Mouse (Mus musculus) cerebellum, postnatal 25 days (tissue): ENCODE results near the gene Ctu2.

ENCODE experiments used
- DNase-seq, 2 experiments: peaks; one replicate each; pipeline ENCODE4 v3.0.0; 2021; ENCODE audit warnings: mixed read lengths in 2 of 2

Ctu2 gene

GRCm38 (mm10) chr8:122475580-122476320, at the start of gene Ctu2, which contains the start of gene Rnf166:
Gene Ctu2 (plus strand): TSS chr8:122476143.
Gene Rnf166 (minus strand): TSS chr8:122476064.
- DNase-seq, result peak; percentile 96 to 97

- DNase-seq, result no peak
Measured at GRCm38 (mm10) chr8:122426145-122426544, 49.8 kb upstream of the Ctu2 start.

- DNase-seq, result no peak
Measured at GRCm38 (mm10) chr8:122427607-122428006, 48.3 kb upstream of the Ctu2 start.

- DNase-seq, result no peak
Measured at GRCm38 (mm10) chr8:122428163-122428562, 47.8 kb upstream of the Ctu2 start.

- no peak for DNase-seq
Measured at GRCm38 (mm10) chr8:122430058-122430636, 45.8 kb upstream of the Ctu2 start.

GRCm38 (mm10) chr8:122430646-122431045, 45.3 kb upstream of the Ctu2 start:
- no peak for DNase-seq

GRCm38 (mm10) chr8:122431694-122432442, 44.1 kb upstream of the Ctu2 start:
- no peak for DNase-seq

GRCm38 (mm10) chr8:122432443-122433268, 43.3 kb upstream of the Ctu2 start, which contains the start of gene Cyba:
Gene Cyba (minus strand): TSS chr8:122432930.
- peak; percentile 29 to 35 for DNase-seq

- no peak for DNase-seq
Measured at GRCm38 (mm10) chr8:122433269-122433905, 42.6 kb upstream of the Ctu2 start.

- no peak for DNase-seq
Measured at GRCm38 (mm10) chr8:122435375-122435774, 40.6 kb upstream of the Ctu2 start.

- DNase-seq, result no peak
Measured at GRCm38 (mm10) chr8:122436146-122436545, 39.8 kb upstream of the Ctu2 start.

GRCm38 (mm10) chr8:122436586-122437125, 39.3 kb upstream of the Ctu2 start:
- no peak for DNase-seq

GRCm38 (mm10) chr8:122437708-122438331, 38.1 kb upstream of the Ctu2 start:
- no peak for DNase-seq

- DNase-seq, result peak; percentile 84
Measured at GRCm38 (mm10) chr8:122439336-122439735, 36.6 kb upstream of the Ctu2 start.

- DNase-seq, result peak in 1 of 2 experiments; percentile 36
Measured at GRCm38 (mm10) chr8:122441326-122441725, 34.6 kb upstream of the Ctu2 start.

- DNase-seq, result no peak
Measured at GRCm38 (mm10) chr8:122442356-122442755, 33.6 kb upstream of the Ctu2 start.

GRCm38 (mm10) chr8:122442781-122443180, 33.2 kb upstream of the Ctu2 start:
- DNase-seq, result no peak

GRCm38 (mm10) chr8:122443262-122444006, 32.5 kb upstream of the Ctu2 start, which contains the start of gene Mvd:
Gene Mvd (minus strand): TSS chr8:122443422.
- peak; percentile 99 for DNase-seq

GRCm38 (mm10) chr8:122444058-122444748, 31.7 kb upstream of the Ctu2 start:
- peak; percentile 76 to 80 for DNase-seq

- DNase-seq, result no peak
Measured at GRCm38 (mm10) chr8:122445203-122445602, 30.7 kb upstream of the Ctu2 start.
